Mouse (Mus musculus): ENCODE data around the gene Macrod2. TPM values are rescaled to one million over a fixed set of nuclear protein-coding genes. Genes with fewer than 3 reads are reported as not detected.

The Macrod2 gene
- polyA plus RNA-seq, 1 experiment = 0.95 TPM

DNA sequence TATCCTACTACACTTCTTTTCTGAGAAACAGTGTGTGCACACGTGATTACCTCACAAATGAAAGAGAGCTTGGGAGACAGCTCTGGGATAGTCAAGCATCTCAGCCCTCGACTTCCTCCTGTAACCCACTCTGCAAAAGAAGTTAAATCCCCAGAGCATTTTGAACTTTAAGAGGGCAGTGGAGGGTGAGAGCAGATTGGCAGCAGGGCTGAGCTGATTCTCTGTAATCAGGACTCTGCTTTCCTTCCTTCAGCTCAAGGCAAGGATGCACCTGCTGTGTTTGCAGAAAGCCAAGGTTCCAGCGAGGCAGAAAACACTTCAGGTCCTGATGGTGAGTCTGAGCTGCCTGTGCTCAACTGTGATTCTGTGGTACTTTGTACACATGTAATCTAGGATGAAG lies 1978.9 kb downstream of the Macrod2 start:
- Histone ChIP-seq H3K36me3 (ENCODE audit: control insufficient read depth, insufficient read depth) (no peaks in the 10 kb centered on the region), H3K27me3 (ENCODE audit: control insufficient read depth, insufficient read depth, insufficient read length) (no peaks in the 10 kb centered on the region), H3ac (ENCODE audit: control insufficient read depth, insufficient read length, low read depth) (no peak overlapping the region), H3K4me3 (ENCODE audit: insufficient read depth, poor library complexity, severe bottlenecking) (no peak overlapping the region), H3K79me3 (ENCODE audit: low read depth) (no peaks in the 10 kb centered on the region), H3K79me2 (ENCODE audit: control insufficient read depth, insufficient read depth) (no peaks in the 10 kb centered on the region)
- TF ChIP-seq MYOD1 (IDR thresholded peaks at IDR 0.05; ENCODE audit: control insufficient read depth, insufficient read length, low read depth) (no peak), CEBPB (IDR thresholded peaks at IDR 0.05; ENCODE audit: low read depth) (no peak), USF1 (IDR thresholded peaks at IDR 0.05; ENCODE audit: low read depth) (no peak), FOSL1 (IDR thresholded peaks at IDR 0.05; ENCODE audit: insufficient read depth, low read length, poor library complexity, severe bottlenecking) (no peak), MYOG (IDR thresholded peaks at IDR 0.05; ENCODE audit: control insufficient read depth, extremely low read depth, insufficient read length) (no peak)

DNA sequence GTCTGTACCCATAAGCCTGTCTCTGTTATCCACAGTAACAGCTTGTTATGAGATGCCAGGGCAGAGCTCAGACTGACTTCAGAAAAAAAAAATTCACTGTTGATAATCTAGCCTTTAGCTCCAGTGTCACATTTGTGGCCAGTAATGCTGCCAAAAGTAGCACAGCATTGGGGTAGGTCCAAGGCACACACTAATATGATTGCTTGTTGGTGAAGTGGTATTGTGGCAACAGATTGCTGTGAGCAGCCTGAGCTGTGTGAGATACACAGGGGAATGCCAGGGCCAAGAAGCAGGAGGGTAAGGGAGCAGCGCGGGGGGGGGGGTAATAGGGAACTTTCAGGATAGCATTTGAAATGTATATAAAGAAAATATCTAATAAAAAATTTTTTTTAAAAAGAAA lies 1985.5 kb downstream of the Macrod2 start:
- TF ChIP-seq CEBPB (IDR thresholded peaks at IDR 0.05; ENCODE audit: low read depth) (no peak), USF1 (IDR thresholded peaks at IDR 0.05; ENCODE audit: low read depth) (no peak), CTCF (IDR thresholded peaks at IDR 0.05; ENCODE audit: control insufficient read depth, insufficient read depth, insufficient read length) (no peak), MAX (IDR thresholded peaks at IDR 0.05) (no peak), MYOD1 (IDR thresholded peaks at IDR 0.05; ENCODE audit: control insufficient read depth, insufficient read length, low read depth) (no peak), FOSL1 (IDR thresholded peaks at IDR 0.05; ENCODE audit: insufficient read depth, low read length, poor library complexity, severe bottlenecking) (no peak), MYOG (IDR thresholded peaks at IDR 0.05; ENCODE audit: control insufficient read depth, extremely low read depth, insufficient read length) (no peak)

DNA sequence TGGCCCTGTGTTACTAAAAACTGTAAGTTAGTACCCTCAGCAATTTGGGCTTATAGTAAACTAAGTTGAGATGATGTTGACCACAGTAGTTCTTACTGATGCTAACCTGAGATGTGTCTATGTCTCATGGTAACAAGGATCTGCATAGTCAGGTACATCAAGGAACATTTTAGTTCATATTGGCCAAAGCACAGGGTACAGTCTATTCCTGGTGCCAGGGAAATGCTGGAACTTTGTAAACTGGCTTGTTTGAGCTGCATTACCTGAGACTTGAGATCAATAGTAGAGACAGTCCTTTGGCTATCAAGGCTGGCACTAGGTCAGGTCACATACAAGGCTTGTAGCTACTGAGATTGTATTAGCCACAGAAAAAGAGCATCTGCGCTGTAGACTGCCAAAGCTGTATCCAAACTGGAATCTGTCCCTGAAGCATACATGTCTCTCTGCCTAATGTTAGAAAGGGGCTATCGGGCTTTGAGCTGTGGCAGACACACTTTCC lies 1986.0 kb downstream of the Macrod2 start:
- no peak for TF ChIP-seq FOSL1 (IDR thresholded peaks at IDR 0.05; ENCODE audit: insufficient read depth, low read length, poor library complexity, severe bottlenecking)
- TF ChIP-seq USF1 (IDR thresholded peaks at IDR 0.05; ENCODE audit: low read depth) = no peak
- no peak for TF ChIP-seq CEBPB (IDR thresholded peaks at IDR 0.05; ENCODE audit: low read depth)
- H3ac ChIP-seq (ENCODE audit: control insufficient read depth, insufficient read length, low read depth) = no peak overlapping the region
- no peak overlapping the region for H3K4me3 ChIP-seq (ENCODE audit: insufficient read depth, poor library complexity, severe bottlenecking)
- H3K36me3 ChIP-seq (ENCODE audit: control insufficient read depth, insufficient read depth) = no peaks in the 10 kb centered on the region
- no peaks in the 10 kb centered on the region for H3K79me2 ChIP-seq (ENCODE audit: control insufficient read depth, insufficient read depth)
- H3K79me3 ChIP-seq (ENCODE audit: low read depth) = no peaks in the 10 kb centered on the region
- no peaks in the 10 kb centered on the region for H3K27me3 ChIP-seq (ENCODE audit: control insufficient read depth, insufficient read depth, insufficient read length)

More for the DNA sequence above, 1985.5 kb downstream of the Macrod2 start:
- H3K79me3 ChIP-seq (ENCODE audit: low read depth) = no peaks in the 10 kb centered on the region
- no peaks in the 10 kb centered on the region for H3K27me3 ChIP-seq (ENCODE audit: control insufficient read depth, insufficient read depth, insufficient read length)
- no peaks in the 10 kb centered on the region for H3K36me3 ChIP-seq (ENCODE audit: control insufficient read depth, insufficient read depth)
- no peaks in the 10 kb centered on the region for H3K79me2 ChIP-seq (ENCODE audit: control insufficient read depth, insufficient read depth)
- H3K4me3 ChIP-seq (ENCODE audit: insufficient read depth, poor library complexity, severe bottlenecking) = no peak overlapping the region
- no peak overlapping the region for H3ac ChIP-seq (ENCODE audit: control insufficient read depth, insufficient read length, low read depth)

DNA sequence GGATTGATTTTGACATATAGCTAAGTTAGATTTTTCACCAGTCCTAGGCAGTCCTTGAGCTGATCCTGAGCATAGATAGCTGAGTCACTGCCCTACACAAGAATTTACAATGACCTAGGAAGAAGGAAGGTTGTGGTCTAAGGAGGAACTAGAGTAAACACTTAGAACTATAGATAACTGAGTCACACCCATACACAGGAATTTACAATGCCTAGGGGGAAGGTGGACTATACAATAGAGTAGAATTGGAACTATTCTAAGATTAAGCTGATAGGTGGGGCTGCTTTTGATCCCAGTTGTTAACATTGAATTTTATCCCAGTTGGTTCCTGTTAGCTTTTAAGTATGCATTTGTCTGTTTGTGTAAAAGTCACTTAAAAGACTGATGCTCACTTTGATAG lies 1998.4 kb downstream of the Macrod2 start:
- H3K27me3 ChIP-seq (ENCODE audit: control insufficient read depth, insufficient read depth, insufficient read length) = no peaks in the 10 kb centered on the region
- no peak overlapping the region for H3ac ChIP-seq (ENCODE audit: control insufficient read depth, insufficient read length, low read depth)
- no peaks in the 10 kb centered on the region for H3K79me3 ChIP-seq (ENCODE audit: low read depth)
- H3K36me3 ChIP-seq (ENCODE audit: control insufficient read depth, insufficient read depth) = no peaks in the 10 kb centered on the region
- no peak overlapping the region for H3K4me3 ChIP-seq (ENCODE audit: insufficient read depth, poor library complexity, severe bottlenecking)
- TF ChIP-seq CTCF (IDR thresholded peaks at IDR 0.05; ENCODE audit: control insufficient read depth, insufficient read depth, insufficient read length) (no peak), MYOD1 (IDR thresholded peaks at IDR 0.05; ENCODE audit: control insufficient read depth, insufficient read length, low read depth) (no peak), USF1 (IDR thresholded peaks at IDR 0.05; ENCODE audit: low read depth) (no peak), MYOG (IDR thresholded peaks at IDR 0.05; ENCODE audit: control insufficient read depth, extremely low read depth, insufficient read length) (no peak), MAX (IDR thresholded peaks at IDR 0.05) (no peak), CEBPB (IDR thresholded peaks at IDR 0.05; ENCODE audit: low read depth) (no peak), FOSL1 (IDR thresholded peaks at IDR 0.05; ENCODE audit: insufficient read depth, low read length, poor library complexity, severe bottlenecking) (no peak)
- H3K79me2 ChIP-seq (ENCODE audit: control insufficient read depth, insufficient read depth) = no peaks in the 10 kb centered on the region

DNA sequence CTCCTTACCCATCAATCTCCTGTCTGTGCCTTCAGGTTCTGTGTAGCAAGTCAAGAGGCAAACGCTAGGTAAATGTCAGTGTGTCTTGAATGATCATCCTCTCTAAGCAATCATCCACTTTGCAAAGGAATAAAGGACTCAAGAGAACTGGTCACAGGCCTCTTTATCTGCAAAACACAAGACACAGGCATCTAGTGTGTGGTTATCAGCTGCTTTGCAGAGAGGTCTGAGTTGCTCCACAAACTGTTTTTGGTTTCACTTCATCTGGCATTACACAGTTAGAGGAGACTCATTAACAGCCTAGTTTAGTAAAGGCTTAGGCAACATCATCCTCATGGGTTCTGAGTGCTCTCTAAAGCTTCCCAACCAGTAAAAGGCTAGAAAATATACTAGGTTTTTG lies 2004.4 kb downstream of the Macrod2 start:
- H3ac ChIP-seq (ENCODE audit: control insufficient read depth, insufficient read length, low read depth) = no peak overlapping the region
- H3K36me3 ChIP-seq (ENCODE audit: control insufficient read depth, insufficient read depth) = no peaks in the 10 kb centered on the region
- H3K27me3 ChIP-seq (ENCODE audit: control insufficient read depth, insufficient read depth, insufficient read length) = no peaks in the 10 kb centered on the region
- no peaks in the 10 kb centered on the region for H3K79me2 ChIP-seq (ENCODE audit: control insufficient read depth, insufficient read depth)
- no peak overlapping the region for H3K4me3 ChIP-seq (ENCODE audit: insufficient read depth, poor library complexity, severe bottlenecking)
- no peak for TF ChIP-seq FOSL1 (IDR thresholded peaks at IDR 0.05; ENCODE audit: insufficient read depth, low read length, poor library complexity, severe bottlenecking)
- H3K79me3 ChIP-seq (ENCODE audit: low read depth) = no peaks in the 10 kb centered on the region

DNA sequence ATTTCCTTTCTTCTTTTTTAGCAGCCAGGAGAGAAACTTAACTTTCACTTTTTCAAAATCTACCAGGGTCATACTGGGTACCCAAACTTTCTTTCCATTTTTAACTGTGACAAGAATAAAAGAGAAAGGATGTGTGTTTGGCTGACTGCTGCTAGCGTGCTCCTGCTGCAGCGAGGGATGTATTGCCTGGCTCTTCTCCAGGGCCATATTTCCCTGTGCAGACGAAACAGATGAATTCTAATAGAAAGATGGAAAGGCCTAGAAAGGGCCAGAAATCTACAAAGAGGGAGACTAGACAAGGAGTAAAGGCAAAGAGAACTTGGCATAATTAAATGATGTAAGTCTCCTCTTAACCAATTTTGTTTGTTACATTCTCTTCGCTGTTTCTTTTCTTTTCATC lies 2005.7 kb downstream of the Macrod2 start:
- Histone ChIP-seq H3ac (ENCODE audit: control insufficient read depth, insufficient read length, low read depth) (no peak overlapping the region), H3K27me3 (ENCODE audit: control insufficient read depth, insufficient read depth, insufficient read length) (no peaks in the 10 kb centered on the region), H3K36me3 (ENCODE audit: control insufficient read depth, insufficient read depth) (no peaks in the 10 kb centered on the region), H3K4me3 (ENCODE audit: insufficient read depth, poor library complexity, severe bottlenecking) (no peak overlapping the region), H3K79me3 (ENCODE audit: low read depth) (no peaks in the 10 kb centered on the region), H3K79me2 (ENCODE audit: control insufficient read depth, insufficient read depth) (no peaks in the 10 kb centered on the region)
- TF ChIP-seq MAX (IDR thresholded peaks at IDR 0.05) = no peak
- TF ChIP-seq FOSL1 (IDR thresholded peaks at IDR 0.05; ENCODE audit: insufficient read depth, low read length, poor library complexity, severe bottlenecking) = no peak
- TF ChIP-seq USF1 (IDR thresholded peaks at IDR 0.05; ENCODE audit: low read depth) = no peak

Data from C2C12 (cell line).